Comparison of ENCODE assay signal across 19 mouse cellular contexts in genomic region chr8:117178039-117178438, GRCm38 (mm10). TPM values are rescaled to one million over a fixed set of nuclear protein-coding genes. Genes with fewer than 3 reads are reported as not detected.
A peak's percentile ranks its signal among the peaks of the same experiment; 100 is the strongest.
DNase-seq lines count a peak whose midpoint lies in the region; ATAC-seq and TF ChIP-seq lines count a peak whose summit lies in the region.
"Had no signal": no experiment of that assay in that cellular context is flagged by ENCODE, and none has a peak within 500 bp of the region (broad histone marks: within the 10 kb centered on the region; RNA-seq: fewer than 3 reads in every experiment).

No protein-coding gene starts in this region.

- TF ChIP-seq CTCF in heart, adult 2 months (IDR thresholded peaks at IDR 0.05): peak; percentile 27
- peak; percentile 21; the same call in 1 of the 2 replicates for TF ChIP-seq CTCF in liver, embryonic 14.5 days (IDR thresholded peaks at IDR 0.05; ENCODE audit: low read depth)
- no peak for TF ChIP-seq CTCF in C2C12 (IDR thresholded peaks at IDR 0.05; ENCODE audit: control insufficient read depth, insufficient read depth, insufficient read length)
- TF ChIP-seq CTCF in bone marrow macrophage, adult 2 months (IDR thresholded peaks at IDR 0.05; ENCODE audit: low read depth, low read length): 0 out of 2 replicates have a peak, but pooled peaks have one; percentile 14

- no peak for DNase-seq in heart, adult 2 months
- DNase-seq in heart, postnatal 10 days: no peak
- no peak for DNase-seq in liver, embryonic 14.5 days (ENCODE audit: low read depth in 3 of 3, low spot score in 3 of 3)
- DNase-seq in liver (no peak), adipocyte (ENCODE audit: low spot score) (no peak)
- DNase-seq in cerebellum, adult 9-10 months: no peak
- DNase-seq: cerebellum, adult 9-11 months; embryo, embryonic 11 days; kidney, adult 9 months; kidney, postnatal 4 days; right cerebral cortex, adult 18-20 months; thymus, postnatal 14 days had no signal

- no peak overlapping the region for H3K27ac ChIP-seq in heart, adult 2 months
- no peak overlapping the region for H3K27ac ChIP-seq in liver, embryonic 14.5 days
- H3K27ac ChIP-seq in bone marrow macrophage, adult 2 months (ENCODE audit: insufficient read depth, low read depth, low read length): peak overlapping the region; percentile 11; the same call in 1 of the 2 replicates
- H3K27ac ChIP-seq: heart, embryonic 15.5 days; limb, embryonic 13.5 days; midbrain, embryonic 13.5 days; neural tube, embryonic 13.5 days had no signal

- H3K4me2 ChIP-seq in liver, embryonic 14.5 days (ENCODE audit: low read depth): no peak overlapping the region
- H3K4me2 ChIP-seq: heart, embryonic 15.5 days; limb, embryonic 13.5 days; midbrain, embryonic 13.5 days; neural tube, embryonic 13.5 days had no signal

- H3K9ac ChIP-seq in heart, adult 2 months (ENCODE audit: low read depth, low read length): no peak overlapping the region
- H3K9ac ChIP-seq in liver, embryonic 14.5 days (replicated peaks): no peak overlapping the region
- H3K9ac ChIP-seq: heart, embryonic 15.5 days; limb, embryonic 13.5 days; midbrain, embryonic 13.5 days; neural tube, embryonic 13.5 days had no signal

- TF ChIP-seq POLR2A in heart, adult 2 months (IDR thresholded peaks at IDR 0.05; ENCODE audit: insufficient read depth, low read depth, low read length): no peak
- no peak for TF ChIP-seq POLR2A in bone marrow macrophage, adult 2 months (IDR thresholded peaks at IDR 0.05; ENCODE audit: borderline replicate concordance, low read depth, low read length)

- H3K4me3 ChIP-seq in heart, adult 2 months: no peak overlapping the region
- H3K4me3 ChIP-seq in liver, embryonic 14.5 days (ENCODE audit: insufficient read depth in 1 of 2, low read depth in 2 of 2, low read length in 2 of 2): no peak overlapping the region
- H3K4me3 ChIP-seq in C2C12 (ENCODE audit: insufficient read depth, poor library complexity, severe bottlenecking): no peak overlapping the region
- H3K4me3 ChIP-seq in bone marrow macrophage, adult 2 months (ENCODE audit: insufficient read depth, low read length): no peak overlapping the region
- H3K4me3 ChIP-seq: heart, embryonic 15.5 days; limb, embryonic 13.5 days; midbrain, embryonic 13.5 days; neural tube, embryonic 13.5 days had no signal

- WGBS in heart, adult 2 months: 92% methylated on average over 2 of the region's 2 CpGs
- WGBS in liver, embryonic 14.5 days (ENCODE audit: insufficient replicate concordance): 72% methylated on average over 2 of the region's 2 CpGs

- peaks cover 2% of the 10 kb centered on the region for H3K4me1 ChIP-seq in heart, adult 2 months (ENCODE audit: control insufficient read depth, insufficient read depth, low read length)
- H3K4me1 ChIP-seq in liver, embryonic 14.5 days (replicated peaks; ENCODE audit: control insufficient read depth in 2 of 2, insufficient read depth in 2 of 2, low read length in 1 of 2): no peaks in the 10 kb centered on the region
- H3K4me1 ChIP-seq in bone marrow macrophage, adult 2 months (ENCODE audit: control insufficient read depth, insufficient read depth, low read length): peaks cover 29% of the 10 kb centered on the region
- H3K4me1 ChIP-seq: limb, embryonic 13.5 days; midbrain, embryonic 13.5 days; neural tube, embryonic 13.5 days had no signal

- H3ac ChIP-seq in C2C12 (ENCODE audit: control insufficient read depth, insufficient read length, low read depth): peak overlapping the region; percentile 1

- H3K27me3 ChIP-seq in heart, adult 2 months (ENCODE audit: control insufficient read depth, insufficient read depth, low read length): no peaks in the 10 kb centered on the region
- no peaks in the 10 kb centered on the region for H3K27me3 ChIP-seq in liver, embryonic 14.5 days (ENCODE audit: control insufficient read depth, insufficient read depth, low read length)
- no peaks in the 10 kb centered on the region for H3K27me3 ChIP-seq in C2C12 (ENCODE audit: control insufficient read depth, insufficient read depth, insufficient read length)
- H3K27me3 ChIP-seq: heart, embryonic 15.5 days; limb, embryonic 13.5 days; midbrain, embryonic 13.5 days; neural tube, embryonic 13.5 days had no signal

- H3K9me3 ChIP-seq in liver, embryonic 14.5 days (ENCODE audit: control insufficient read depth, low read length): no peaks in the 10 kb centered on the region
- H3K9me3 ChIP-seq: heart, embryonic 15.5 days; limb, embryonic 13.5 days; midbrain, embryonic 13.5 days; neural tube, embryonic 13.5 days had no signal

- ATAC-seq in liver, embryonic 14.5 days (ENCODE audit: insufficient read depth): no peak
- ATAC-seq: activated CD4-positive, CD25-positive, alpha-beta regulatory T cell, adult 4 months; midbrain, embryonic 13.5 days had no signal

- H3K79me3 ChIP-seq in C2C12 (ENCODE audit: low read depth): peaks cover 3% of the 10 kb centered on the region

- intact Hi-C loops in heart, adult 2 months (cut with DNase I): no loop called here
- intact Hi-C loops in heart, postnatal 10 days (cut with DNase I): no loop called here

- H3K36me3 ChIP-seq in heart, adult 2 months (ENCODE audit: control insufficient read depth, insufficient read depth, low read length): no peaks in the 10 kb centered on the region
- H3K36me3 ChIP-seq in liver, embryonic 14.5 days (replicated peaks; ENCODE audit: control insufficient read depth, insufficient read depth, low read depth): no peaks in the 10 kb centered on the region
- H3K36me3 ChIP-seq in C2C12 (ENCODE audit: control insufficient read depth, insufficient read depth): no peaks in the 10 kb centered on the region
- H3K36me3 ChIP-seq: heart, embryonic 15.5 days had no signal

- TF ChIP-seq EP300 in heart, adult 2 months (IDR thresholded peaks at IDR 0.05; ENCODE audit: insufficient read depth, low read depth, low read length): no peak
- no peak for TF ChIP-seq EP300 in liver, embryonic 14.5 days (IDR thresholded peaks at IDR 0.05; ENCODE audit: low read depth)

- no peaks in the 10 kb centered on the region for H3K79me2 ChIP-seq in heart, adult 2 months (replicated peaks; ENCODE audit: control insufficient read depth, insufficient read depth, low read length)
- H3K79me2 ChIP-seq in C2C12 (ENCODE audit: control insufficient read depth, insufficient read depth): peaks cover 5% of the 10 kb centered on the region

TF ChIP-seq in C2C12, 6 proteins besides CTCF, POLR2A, EP300 and RAD21:
- TF ChIP-seq MYOD1 (IDR thresholded peaks at IDR 0.05; ENCODE audit: control insufficient read depth, insufficient read length, low read depth) (no peak), MAX (IDR thresholded peaks at IDR 0.05) (no peak), CEBPB (IDR thresholded peaks at IDR 0.05; ENCODE audit: low read depth) (no peak), USF1 (IDR thresholded peaks at IDR 0.05; ENCODE audit: low read depth) (no peak)

RNA-seq across cellular contexts. Expression of gene Gan, which starts 20.1 kb away (rescaled TPM):
- 1 to 10 TPM; 4.2 to 5.2 TPM for total RNA-seq in heart, adult 2 months (2021)
- 1.7 and 2.6 TPM in 2 replicates for polyA plus RNA-seq in heart, adult 2 months (2012; rRNA removed)
- 1 to 10 TPM; 6.4 to 7.3 TPM for total RNA-seq in heart, postnatal 10 days (2021)
- 1.4 and 1.6 TPM in 2 replicates for polyA plus RNA-seq in liver, embryonic 14.5 days (2012; rRNA removed)
- polyA plus RNA-seq in liver, embryonic 14.5 days (2014; fragmentation: Nextera tagmentation; extraction: Ambion mirVana): 0.62 and 0.77 TPM in 2 replicates
- polyA plus RNA-seq in C2C12 (2012; fragmentation: generic; extraction: Trizol): 2.7 TPM
- polyA plus RNA-seq in bone marrow macrophage, adult 2 months (2012; ENCODE audit: insufficient read depth, insufficient read length, missing spikeins): 7.0 and 7.5 TPM in 2 replicates
